Mouse (Mus musculus) cortical plate, adult 2 months (tissue): Measurements from ENCODE around the gene Taf8. TPM values are rescaled to one million over a fixed set of nuclear protein-coding genes. Genes with fewer than 3 reads are reported as not detected.

ENCODE experiments used
- H3K27ac ChIP-seq: fragments of 200-500 bp; 2 replicates; pipeline ENCODE4 v1.5.1; 2012; ENCODE audit warnings: low read length, control low read depth, inconsistent platforms; ENCODE audit not compliant: insufficient read depth
- H3K4me1 ChIP-seq: fragments of 200-500 bp; 2 replicates; pipeline ENCODE4 v1.6.1; 2011; ENCODE audit warnings: low read length; ENCODE audit not compliant: control insufficient read depth, insufficient read depth
- H3K4me3 ChIP-seq: fragments of 200-500 bp; 2 replicates; pipeline ENCODE4 v1.5.1; 2011; ENCODE audit warnings: mild to moderate bottlenecking, low read length, control low read depth; ENCODE audit not compliant: insufficient read depth
- CTCF ChIP-seq: fragments of 200-500 bp; IDR thresholded peaks from 2 replicates; pipeline ENCODE4 v1.5.1; 2011; ENCODE audit warnings: mild to moderate bottlenecking, control low read depth, low read length; ENCODE audit not compliant: insufficient read depth; ENCODE audit errors: extremely low read depth
- POLR2A ChIP-seq: fragments of 200-500 bp; IDR thresholded peaks from 2 replicates; pipeline ENCODE4 v1.6.1; 2011; ENCODE audit warnings: mild to moderate bottlenecking, low read length, control low read depth; ENCODE audit not compliant: insufficient read depth; ENCODE audit errors: extremely low read depth
- polyA plus RNA-seq: library from polyadenylated mRNA; depleted of rRNA; stranded (reverse); fragments of >200 nt; gene quantifications from 2 replicates; pipeline ENCODE4 v1.2.3, GENCODE M21; 2012

Gene Taf8
- polyA plus RNA-seq, 1 experiment = 25.9 TPM

- H3K4me1 ChIP-seq = no peaks in the 10 kb centered on the region
- TF ChIP-seq CTCF = no peak
- H3K27ac ChIP-seq = no peak overlapping the region
- H3K4me3 ChIP-seq = no peak overlapping the region
These were observed 30.3 kb upstream of the Taf8 start for GRCm38 (mm10) chr17:47532364-47532763.

- Histone ChIP-seq H3K4me1 (no peaks in the 10 kb centered on the region), H3K27ac (no peak overlapping the region), H3K4me3 (no peak overlapping the region)
- TF ChIP-seq CTCF = no peak
- no peak for TF ChIP-seq POLR2A
These were observed 29.3 kb upstream of the Taf8 start for GRCm38 (mm10) chr17:47531387-47531818.

GRCm38 (mm10) chr17:47529595-47529994 is 27.5 kb upstream of the Taf8 start:
- no peak overlapping the region for H3K27ac ChIP-seq
- TF ChIP-seq POLR2A (no peak), CTCF (no peak)
- no peak overlapping the region for H3K4me3 ChIP-seq
- H3K4me1 ChIP-seq = no peaks in the 10 kb centered on the region

GRCm38 (mm10) chr17:47528919-47529318 is 26.8 kb upstream of the Taf8 start:
- Histone ChIP-seq H3K4me1 (no peaks in the 10 kb centered on the region), H3K4me3 (no peak overlapping the region), H3K27ac (no peak overlapping the region)
- TF ChIP-seq CTCF (no peak), POLR2A (no peak)

GRCm38 (mm10) chr17:47527581-47528300 is 25.6 kb upstream of the Taf8 start:
- no peaks in the 10 kb centered on the region for H3K4me1 ChIP-seq
- TF ChIP-seq CTCF = no peak
- TF ChIP-seq POLR2A = no peak
- H3K27ac ChIP-seq = no peak overlapping the region
- no peak overlapping the region for H3K4me3 ChIP-seq

- no peak overlapping the region for H3K4me3 ChIP-seq
- H3K4me1 ChIP-seq = no peaks in the 10 kb centered on the region
- no peak overlapping the region for H3K27ac ChIP-seq
- TF ChIP-seq CTCF = no peak
- TF ChIP-seq POLR2A = no peak
These were observed 24.9 kb upstream of the Taf8 start for GRCm38 (mm10) chr17:47526856-47527520.

GRCm38 (mm10) chr17:47524991-47525390 is 22.9 kb upstream of the Taf8 start:
- no peak overlapping the region for H3K27ac ChIP-seq
- TF ChIP-seq POLR2A = no peak
- no peak for TF ChIP-seq CTCF
- no peaks in the 10 kb centered on the region for H3K4me1 ChIP-seq
- H3K4me3 ChIP-seq = no peak overlapping the region

GRCm38 (mm10) chr17:47524055-47524454 is 22.0 kb upstream of the Taf8 start:
- no peak overlapping the region for H3K4me3 ChIP-seq
- H3K4me1 ChIP-seq = no peaks in the 10 kb centered on the region
- TF ChIP-seq CTCF = no peak
- no peak for TF ChIP-seq POLR2A
- no peak overlapping the region for H3K27ac ChIP-seq

GRCm38 (mm10) chr17:47523211-47523682 is 21.2 kb upstream of the Taf8 start:
- Histone ChIP-seq H3K27ac (no peak overlapping the region), H3K4me1 (no peaks in the 10 kb centered on the region), H3K4me3 (no peak overlapping the region)
- TF ChIP-seq POLR2A (no peak), CTCF (no peak)

GRCm38 (mm10) chr17:47522536-47522935 is 20.4 kb upstream of the Taf8 start:
- TF ChIP-seq CTCF (no peak), POLR2A (no peak)
- Histone ChIP-seq H3K27ac (no peak overlapping the region), H3K4me1 (no peaks in the 10 kb centered on the region), H3K4me3 (no peak overlapping the region)

GRCm38 (mm10) chr17:47521551-47522258 is 19.6 kb upstream of the Taf8 start:
- no peak overlapping the region for H3K27ac ChIP-seq
- no peaks in the 10 kb centered on the region for H3K4me1 ChIP-seq
- H3K4me3 ChIP-seq = no peak overlapping the region
- TF ChIP-seq POLR2A = no peak
- no peak for TF ChIP-seq CTCF
